Mouse (Mus musculus): ENCODE results near the gene 1300017J02Rik. TPM values are rescaled to one million over a fixed set of nuclear protein-coding genes. Genes with fewer than 3 reads are reported as not detected.
"Not testable (repeated sequence)": the region's sequence is repeated elsewhere in the genome, so short reads cannot be mapped to it uniquely, and the experiment has no call there.

1300017J02Rik gene
- total RNA-seq (2014; rRNA removed), result 0.10 and 0.23 TPM in 2 replicates
- polyA plus RNA-seq (2015; fragmentation: Nextera tagmentation; extraction: Ambion mirVana), result 0.10 and 0.74 TPM in 2 replicates

DNA sequence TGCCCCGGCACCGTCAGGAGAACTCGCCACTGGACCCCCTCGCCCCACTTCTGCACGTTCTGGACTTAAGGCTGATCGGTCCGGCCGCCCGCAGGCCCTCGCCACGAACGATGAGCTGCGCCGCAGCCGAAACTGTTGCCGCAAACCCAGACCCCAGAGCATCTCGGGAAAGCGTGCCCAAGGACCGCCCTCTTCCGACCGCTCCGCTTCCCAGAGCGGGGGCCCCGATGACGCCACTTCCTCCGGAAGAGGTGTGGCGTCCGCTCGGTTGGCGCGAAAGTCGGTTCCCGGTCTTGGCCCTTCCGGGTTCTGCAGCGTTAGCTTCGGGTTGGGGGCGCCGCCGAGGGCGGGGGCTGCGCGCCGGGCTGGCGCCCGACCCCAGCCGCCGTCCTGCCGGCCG, at the start of gene 1300017J02Rik, which contains the start of gene Topbp1:
Gene 1300017J02Rik (minus strand): TSS at position 156 of the 400 bp plus-strand sequence.
Gene Topbp1 (plus strand): TSS at position 289 of the 400 bp plus-strand sequence.
- H3K4me2 ChIP-seq (ENCODE audit: low read depth), result peak within 1 kb of the TSS; percentile 61
- peak within 1 kb of the TSS; percentile 75 for H3K4me3 ChIP-seq (ENCODE audit: low read depth, low read length)
- H3K27me3 ChIP-seq (ENCODE audit: insufficient read depth, low read length), result no peaks in the 10 kb centered on the region
- peak; percentile 96 for DNase-seq
- peak within 1 kb of the TSS; percentile 66 for H3K9ac ChIP-seq
- peak; percentile 100 for ATAC-seq
- no peaks in the 10 kb centered on the region for H3K9me3 ChIP-seq (ENCODE audit: low read length)
- peaks cover 10% of the 10 kb centered on the region; the same call in 1 of the 2 replicates for H3K36me3 ChIP-seq (ENCODE audit: insufficient read depth)
- TF ChIP-seq CTCF (IDR thresholded peaks at IDR 0.05; ENCODE audit: low read depth), result no peak
- no peaks in the 10 kb centered on the region for H3K4me1 ChIP-seq (ENCODE audit: insufficient read depth)
- WGBS, result under 1% methylated on average over 45 of the region's 49 CpGs
- peak within 1 kb of the TSS; percentile 83 for H3K27ac ChIP-seq (ENCODE audit: low read depth, low read length)

GRCm38 (mm10) chr9:103353500-103354260, 48.8 kb upstream of the 1300017J02Rik start:
- H3K4me3 ChIP-seq (ENCODE audit: low read depth, low read length); H3K9me3 ChIP-seq (ENCODE audit: low read length); H3K27ac ChIP-seq (ENCODE audit: low read depth, low read length); H3K9ac ChIP-seq; ATAC-seq; DNase-seq; H3K4me1 ChIP-seq (ENCODE audit: insufficient read depth); H3K4me2 ChIP-seq (ENCODE audit: low read depth); H3K27me3 ChIP-seq (ENCODE audit: insufficient read depth, low read length): not testable (repeated sequence)
- peaks cover 32% of the 10 kb centered on the region for H3K36me3 ChIP-seq (ENCODE audit: insufficient read depth)
- WGBS, result 84% methylated on average over 7 of the region's 7 CpGs

GRCm38 (mm10) chr9:103348791-103349190, 43.9 kb upstream of the 1300017J02Rik start:
- ATAC-seq, result no peak
- Histone ChIP-seq H3K36me3 (ENCODE audit: insufficient read depth) (peaks cover 22% of the 10 kb centered on the region), H3K4me2 (ENCODE audit: low read depth) (no peak overlapping the region)

DNA sequence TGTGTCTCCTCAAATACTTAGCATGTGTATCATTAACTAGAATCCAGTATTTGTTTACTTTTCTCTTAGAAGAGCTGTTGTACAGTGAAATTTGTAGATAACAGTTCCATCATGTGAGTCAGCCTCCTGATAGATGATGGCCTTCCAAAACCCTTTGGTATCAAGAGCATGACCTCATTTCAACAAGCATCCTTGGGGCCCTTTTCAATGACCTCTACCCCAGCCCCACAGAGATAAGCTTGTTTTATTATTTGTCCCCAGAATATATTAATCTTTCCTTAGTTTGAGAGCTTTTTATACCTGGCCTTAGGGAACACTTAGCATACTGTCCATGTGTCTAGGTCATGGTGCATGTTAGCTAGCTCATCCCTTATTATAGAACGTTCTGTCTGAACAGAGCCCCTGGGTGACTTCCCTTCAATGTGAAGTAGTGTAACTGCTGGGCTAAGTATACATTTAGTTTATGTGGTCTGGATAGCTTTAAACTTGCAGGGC, 43.2 kb upstream of the 1300017J02Rik start:
- H3K9ac ChIP-seq, result no peak overlapping the region
- no peak overlapping the region for H3K27ac ChIP-seq (ENCODE audit: low read depth, low read length)
- no peaks in the 10 kb centered on the region for H3K4me1 ChIP-seq (ENCODE audit: insufficient read depth)
- no peaks in the 10 kb centered on the region for H3K27me3 ChIP-seq (ENCODE audit: insufficient read depth, low read length)
- H3K4me3 ChIP-seq (ENCODE audit: low read depth, low read length), result no peak overlapping the region
- ATAC-seq (no peak), DNase-seq (no peak)
- peaks cover 25% of the 10 kb centered on the region for H3K36me3 ChIP-seq (ENCODE audit: insufficient read depth)
- 81% methylated on average over 1 of the region's 1 CpGs for WGBS
- H3K4me2 ChIP-seq (ENCODE audit: low read depth), result no peak overlapping the region
- no peak for TF ChIP-seq CTCF (IDR thresholded peaks at IDR 0.05; ENCODE audit: low read depth)
- no peaks in the 10 kb centered on the region for H3K9me3 ChIP-seq (ENCODE audit: low read length)

More at GRCm38 (mm10) chr9:103348791-103349190, 43.9 kb upstream of the 1300017J02Rik start:
- H3K4me1 ChIP-seq (ENCODE audit: insufficient read depth), result no peaks in the 10 kb centered on the region
- no peak overlapping the region for H3K27ac ChIP-seq (ENCODE audit: low read depth, low read length)
- DNase-seq, result no peak
- no peak for TF ChIP-seq CTCF (IDR thresholded peaks at IDR 0.05; ENCODE audit: low read depth)
- H3K9ac ChIP-seq, result no peak overlapping the region
- H3K4me3 ChIP-seq (ENCODE audit: low read depth, low read length), result no peak overlapping the region
- no peaks in the 10 kb centered on the region for H3K9me3 ChIP-seq (ENCODE audit: low read length)
- H3K27me3 ChIP-seq (ENCODE audit: insufficient read depth, low read length), result no peaks in the 10 kb centered on the region

GRCm38 (mm10) chr9:103347045-103347444, 42.2 kb upstream of the 1300017J02Rik start:
- Histone ChIP-seq H3K4me2 (ENCODE audit: low read depth) (no peak overlapping the region), H3K27me3 (ENCODE audit: insufficient read depth, low read length) (no peaks in the 10 kb centered on the region), H3K4me1 (ENCODE audit: insufficient read depth) (no peaks in the 10 kb centered on the region), H3K27ac (ENCODE audit: low read depth, low read length) (no peak overlapping the region), H3K9ac (no peak overlapping the region), H3K4me3 (ENCODE audit: low read depth, low read length) (no peak overlapping the region), H3K36me3 (ENCODE audit: insufficient read depth) (peaks cover 33% of the 10 kb centered on the region), H3K9me3 (ENCODE audit: low read length) (no peaks in the 10 kb centered on the region)
- DNase-seq, result no peak
- 84% methylated on average over 4 of the region's 4 CpGs for WGBS
- no peak for TF ChIP-seq CTCF (IDR thresholded peaks at IDR 0.05; ENCODE audit: low read depth)
- ATAC-seq, result no peak

GRCm38 (mm10) chr9:103336912-103337311, 32.0 kb upstream of the 1300017J02Rik start:
- Histone ChIP-seq H3K36me3 (ENCODE audit: insufficient read depth) (peaks cover 49% of the 10 kb centered on the region), H3K9ac (no peak overlapping the region), H3K4me2 (ENCODE audit: low read depth) (no peak overlapping the region), H3K4me3 (ENCODE audit: low read depth, low read length) (no peak overlapping the region), H3K4me1 (ENCODE audit: insufficient read depth) (no peaks in the 10 kb centered on the region), H3K9me3 (ENCODE audit: low read length) (no peaks in the 10 kb centered on the region), H3K27ac (ENCODE audit: low read depth, low read length) (no peak overlapping the region), H3K27me3 (ENCODE audit: insufficient read depth, low read length) (no peaks in the 10 kb centered on the region)
- ATAC-seq (no peak), DNase-seq (no peak)
- no peak for TF ChIP-seq CTCF (IDR thresholded peaks at IDR 0.05; ENCODE audit: low read depth)

DNA sequence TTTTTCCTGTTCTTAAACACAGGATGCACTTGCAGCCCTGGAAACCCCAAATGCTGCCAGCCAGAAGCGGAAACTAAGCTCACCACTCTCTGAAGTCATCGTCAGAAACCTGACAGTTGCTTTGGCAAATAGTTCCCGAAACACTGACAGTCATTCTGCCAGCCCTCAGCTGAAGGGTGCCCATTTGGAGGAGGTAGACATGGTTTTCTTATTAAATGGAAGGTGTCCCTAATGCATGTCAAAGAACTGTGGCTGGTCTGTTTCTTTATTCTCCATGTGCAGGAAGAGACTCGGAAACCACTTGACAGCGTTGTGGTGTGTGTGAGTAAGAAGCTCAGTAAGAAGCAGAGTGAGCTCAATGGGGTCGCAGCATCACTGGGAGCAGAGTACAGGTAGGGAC, 27.8 kb upstream of the 1300017J02Rik start:
- H3K27ac ChIP-seq (ENCODE audit: low read depth, low read length), result no peak overlapping the region
- 89% methylated on average over 6 of the region's 6 CpGs for WGBS
- no peak overlapping the region for H3K4me3 ChIP-seq (ENCODE audit: low read depth, low read length)
- ATAC-seq (no peak), DNase-seq (no peak)
- H3K27me3 ChIP-seq (ENCODE audit: insufficient read depth, low read length), result no peaks in the 10 kb centered on the region
- no peaks in the 10 kb centered on the region for H3K4me1 ChIP-seq (ENCODE audit: insufficient read depth)
- H3K36me3 ChIP-seq (ENCODE audit: insufficient read depth), result peaks cover 42% of the 10 kb centered on the region
- no peak overlapping the region for H3K9ac ChIP-seq
- no peak overlapping the region for H3K4me2 ChIP-seq (ENCODE audit: low read depth)
- H3K9me3 ChIP-seq (ENCODE audit: low read length), result no peaks in the 10 kb centered on the region
- TF ChIP-seq CTCF (IDR thresholded peaks at IDR 0.05; ENCODE audit: low read depth), result no peak

All from forebrain, postnatal 0 days (tissue).